Mouse (Mus musculus): ENCODE data around the gene Rcc1l. TPM values are rescaled to one million over a fixed set of nuclear protein-coding genes. Genes with fewer than 3 reads are reported as not detected.
A peak's percentile ranks its signal among the peaks of the same experiment; 100 is the strongest.

Rcc1l gene
- polyA plus RNA-seq, 1 experiment from 2014 or later, result 20.1 TPM

DNA sequence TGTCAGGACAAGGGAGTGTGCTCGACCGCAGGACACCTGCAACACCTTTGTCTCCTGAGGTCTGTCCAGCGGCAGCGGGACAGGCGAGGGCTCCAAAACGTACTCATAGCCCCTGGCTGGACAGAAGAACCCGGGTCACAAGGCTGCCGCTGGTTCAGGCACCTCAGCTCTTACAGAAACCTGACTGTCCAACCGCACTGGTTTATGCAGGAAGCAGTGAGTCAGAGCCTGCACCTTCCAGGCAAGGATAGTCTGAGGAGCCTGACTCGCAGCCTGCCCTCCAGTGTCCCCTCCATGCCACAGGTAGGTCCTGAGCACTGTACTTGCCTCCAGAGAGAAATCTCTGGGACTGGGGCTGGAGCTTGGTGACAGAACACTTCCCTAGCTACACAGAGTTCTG is 7.3 kb downstream of the Rcc1l start:
- Histone ChIP-seq H3K27me3 (no peaks in the 10 kb centered on the region), H3K4me1 (replicated peaks) (peaks cover 8% of the 10 kb centered on the region), H3K27ac (no peak overlapping the region), H3K4me2 (no peak overlapping the region), H3K36me3 (peaks cover 20% of the 10 kb centered on the region), H3K4me3 (no peak overlapping the region), H3K9me3 (replicated peaks) (no peaks in the 10 kb centered on the region), H3K9ac (no peak overlapping the region)
- WGBS, result 87% methylated on average over 10 of the region's 10 CpGs
- no peak for ATAC-seq (replicated peaks; ENCODE audit: insufficient number of reproducible peaks, insufficient read depth, low FRiP score, low read depth)

DNA sequence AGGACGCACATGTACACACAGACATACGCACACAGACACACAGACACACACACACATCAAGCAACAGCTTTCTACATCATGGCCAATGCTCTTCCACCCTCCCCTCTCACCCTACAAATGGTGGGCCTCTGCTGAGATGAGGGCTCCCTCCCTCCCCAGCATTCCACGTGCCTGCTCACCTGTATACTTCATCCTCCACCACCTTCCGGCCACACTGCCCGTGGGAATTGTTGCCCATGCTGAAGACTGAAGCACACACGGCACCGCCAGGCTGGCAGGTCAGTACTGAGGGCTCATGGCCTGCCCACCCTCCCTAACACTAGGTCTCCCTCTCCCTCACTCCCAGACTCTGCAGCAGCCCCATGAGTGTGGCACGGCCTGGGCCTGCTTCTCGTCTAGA is 8.5 kb downstream of the Rcc1l start:
- WGBS, result 86% methylated on average over 9 of the region's 9 CpGs
- Histone ChIP-seq H3K4me1 (replicated peaks) (peaks cover 8% of the 10 kb centered on the region), H3K4me3 (no peak overlapping the region), H3K36me3 (peaks cover 28% of the 10 kb centered on the region), H3K9me3 (replicated peaks) (no peaks in the 10 kb centered on the region), H3K27me3 (no peaks in the 10 kb centered on the region), H3K27ac (no peak overlapping the region), H3K4me2 (no peak overlapping the region), H3K9ac (no peak overlapping the region)
- no peak for ATAC-seq (replicated peaks; ENCODE audit: insufficient number of reproducible peaks, insufficient read depth, low FRiP score, low read depth)

DNA sequence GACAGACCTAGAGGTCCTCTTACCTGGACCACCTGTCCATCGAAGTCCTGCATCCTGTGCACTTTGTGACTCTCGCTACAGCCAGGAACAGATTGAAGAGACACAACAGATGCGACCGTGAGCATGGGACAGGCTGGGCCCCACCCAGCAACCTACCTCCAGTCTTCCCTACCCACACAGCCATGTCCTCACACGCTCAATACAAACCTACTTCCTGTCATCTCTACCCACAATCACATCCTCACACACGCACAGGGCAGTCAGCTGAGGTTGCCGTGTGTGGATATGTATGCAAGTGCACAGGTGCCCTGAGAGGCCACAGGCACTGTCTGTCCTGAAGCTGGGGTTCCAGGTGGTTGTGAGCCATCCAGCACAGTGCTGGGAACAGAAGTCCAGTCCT is 9.9 kb downstream of the Rcc1l start:
- H3K9ac ChIP-seq, result no peak overlapping the region
- no peak overlapping the region for H3K27ac ChIP-seq
- ATAC-seq (replicated peaks; ENCODE audit: insufficient number of reproducible peaks, insufficient read depth, low FRiP score, low read depth), result no peak
- H3K27me3 ChIP-seq, result no peaks in the 10 kb centered on the region
- H3K4me1 ChIP-seq (replicated peaks), result peaks cover 8% of the 10 kb centered on the region
- H3K4me2 ChIP-seq, result no peak overlapping the region
- H3K4me3 ChIP-seq, result no peak overlapping the region
- peaks cover 35% of the 10 kb centered on the region for H3K36me3 ChIP-seq
- 86% methylated on average over 7 of the region's 7 CpGs for WGBS
- H3K9me3 ChIP-seq (replicated peaks), result no peaks in the 10 kb centered on the region

DNA sequence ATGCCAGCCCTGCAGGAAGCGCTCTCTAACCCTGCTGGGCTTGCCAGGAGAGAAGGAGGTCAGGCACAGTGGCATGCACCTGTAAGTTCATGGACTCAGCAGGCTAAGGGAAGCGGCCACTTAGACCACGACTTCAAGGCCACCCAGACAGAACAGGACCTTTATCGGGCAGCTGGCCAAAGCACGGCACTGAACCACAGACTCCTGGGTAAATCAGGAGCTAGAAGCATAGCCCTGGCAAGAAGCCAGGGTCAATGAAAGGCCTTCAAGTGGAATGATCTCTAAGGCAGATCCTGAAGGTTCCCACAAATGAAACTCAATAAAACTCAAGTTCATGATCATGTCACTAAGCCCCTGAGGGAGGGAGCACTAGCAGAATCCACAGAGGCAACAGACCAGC is 11.9 kb downstream of the Rcc1l start:
- peaks cover 34% of the 10 kb centered on the region for H3K36me3 ChIP-seq
- no peak overlapping the region for H3K4me3 ChIP-seq
- H3K27ac ChIP-seq, result no peak overlapping the region; the same call in 1 of the 2 replicates
- peaks cover 8% of the 10 kb centered on the region for H3K4me1 ChIP-seq (replicated peaks)
- H3K27me3 ChIP-seq, result no peaks in the 10 kb centered on the region
- H3K9me3 ChIP-seq (replicated peaks), result no peaks in the 10 kb centered on the region
- H3K9ac ChIP-seq, result 0 out of 2 replicates have a peak overlapping the region, but pooled peaks have one; percentile 14
- WGBS, result 44% methylated on average over 5 of the region's 5 CpGs
- ATAC-seq (replicated peaks; ENCODE audit: insufficient number of reproducible peaks, insufficient read depth, low FRiP score, low read depth), result no peak; the same call in 1 of the 2 replicates
- no peak overlapping the region for H3K4me2 ChIP-seq

DNA sequence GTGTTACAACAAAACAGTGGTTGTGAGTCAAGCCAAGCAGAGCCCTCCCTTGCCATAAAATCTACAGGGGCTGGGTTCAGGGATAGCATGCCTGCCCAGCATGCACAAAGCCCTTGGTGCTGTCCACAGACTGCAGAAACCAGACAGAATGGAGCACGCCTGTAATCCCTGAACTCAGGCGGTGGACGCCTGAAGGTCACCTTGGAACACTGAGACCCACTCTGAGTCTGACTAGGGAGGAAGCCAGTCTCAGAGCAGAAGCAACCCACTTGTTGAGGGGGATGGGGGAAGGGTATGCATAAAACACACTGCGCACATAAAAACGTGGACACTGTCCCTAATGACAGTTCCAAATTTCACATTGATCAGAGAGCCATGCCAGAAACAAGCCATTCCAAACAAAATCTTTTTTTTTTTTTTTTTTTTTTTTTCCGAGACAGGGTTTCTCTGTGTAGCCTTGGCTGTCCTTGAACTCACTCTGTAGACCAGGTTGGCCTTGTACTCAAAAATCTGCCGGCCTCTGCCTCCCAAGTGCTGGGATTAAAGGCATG is 20.6 kb downstream of the Rcc1l start:
- peaks cover 52% of the 10 kb centered on the region for H3K36me3 ChIP-seq
- no peaks in the 10 kb centered on the region for H3K27me3 ChIP-seq
- ATAC-seq (replicated peaks; ENCODE audit: insufficient number of reproducible peaks, insufficient read depth, low FRiP score, low read depth), result no peak
- H3K4me3 ChIP-seq, result no peak overlapping the region
- 0 out of 2 replicates have a peak, but pooled peaks cover 3% of the 10 kb centered on the region for H3K4me1 ChIP-seq (replicated peaks)
- no peak overlapping the region for H3K9ac ChIP-seq
- H3K9me3 ChIP-seq (replicated peaks), result no peaks in the 10 kb centered on the region
- no peak overlapping the region for H3K4me2 ChIP-seq
- no peak overlapping the region for H3K27ac ChIP-seq
- 68% methylated on average over 7 of the region's 7 CpGs for WGBS

DNA sequence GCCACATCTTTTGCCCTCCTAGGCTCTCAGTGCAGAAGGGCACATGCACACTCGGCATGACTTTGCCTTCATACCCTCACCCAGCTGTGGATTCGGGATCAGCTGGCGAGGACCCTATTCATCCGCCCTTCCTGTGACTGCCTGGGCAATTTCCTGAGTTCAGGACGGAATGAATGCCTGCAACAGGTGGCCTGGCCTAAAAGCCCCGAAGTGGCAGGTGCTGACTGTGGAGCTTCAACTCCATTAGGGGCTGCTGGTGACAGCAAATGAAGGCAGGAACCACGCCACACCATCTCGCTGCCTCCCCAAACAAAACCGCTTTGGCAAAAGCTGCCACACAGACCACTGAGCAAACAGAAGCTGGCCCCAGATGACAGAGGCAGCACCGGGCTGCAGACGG is 24.7 kb downstream of the Rcc1l start:
- WGBS, result 87% methylated on average over 11 of the region's 11 CpGs

DNA sequence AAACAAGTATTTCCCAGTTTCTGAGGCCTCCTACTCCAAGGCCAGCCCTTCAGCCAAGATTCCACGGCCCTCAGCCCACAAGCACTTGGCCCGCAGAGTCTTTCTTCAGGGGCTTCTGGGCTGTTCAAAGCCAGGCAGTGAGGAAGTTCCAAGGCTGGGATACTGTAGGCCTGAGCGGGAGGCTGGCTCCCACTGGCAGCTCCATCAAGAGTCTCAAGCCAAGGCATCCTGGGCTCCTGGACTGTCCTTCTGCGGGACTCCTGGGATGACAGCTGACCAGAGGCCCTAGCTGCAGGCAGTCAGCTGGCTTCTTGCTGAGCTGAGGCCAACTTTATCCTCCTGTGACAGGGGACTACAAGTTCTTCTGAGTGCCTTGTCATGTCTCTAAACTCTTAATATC is 28.4 kb downstream of the Rcc1l start:
- no peaks in the 10 kb centered on the region for H3K27me3 ChIP-seq
- H3K9me3 ChIP-seq (replicated peaks), result no peaks in the 10 kb centered on the region
- 77% methylated on average over 4 of the region's 4 CpGs for WGBS
- no peak overlapping the region for H3K4me3 ChIP-seq
- no peak overlapping the region for H3K9ac ChIP-seq
- 0 out of 2 replicates have a peak, but pooled peaks cover 6% of the 10 kb centered on the region for H3K4me1 ChIP-seq (replicated peaks)
- H3K36me3 ChIP-seq, result peaks cover 29% of the 10 kb centered on the region
- ATAC-seq (replicated peaks; ENCODE audit: insufficient number of reproducible peaks, insufficient read depth, low FRiP score, low read depth), result no peak
- H3K27ac ChIP-seq, result peak overlapping the region; percentile 44; the same call in 1 of the 2 replicates
- H3K4me2 ChIP-seq, result no peak overlapping the region

More for the DNA sequence above, 24.7 kb downstream of the Rcc1l start:
- no peaks in the 10 kb centered on the region for H3K27me3 ChIP-seq
- H3K36me3 ChIP-seq, result peaks cover 44% of the 10 kb centered on the region
- H3K4me3 ChIP-seq, result no peak overlapping the region
- ATAC-seq (replicated peaks; ENCODE audit: insufficient number of reproducible peaks, insufficient read depth, low FRiP score, low read depth), result no peak
- H3K9me3 ChIP-seq (replicated peaks), result no peaks in the 10 kb centered on the region
- H3K4me1 ChIP-seq (replicated peaks), result 0 out of 2 replicates have a peak, but pooled peaks cover 9% of the 10 kb centered on the region
- no peak overlapping the region for H3K9ac ChIP-seq
- no peak overlapping the region for H3K27ac ChIP-seq
- no peak overlapping the region for H3K4me2 ChIP-seq

DNA sequence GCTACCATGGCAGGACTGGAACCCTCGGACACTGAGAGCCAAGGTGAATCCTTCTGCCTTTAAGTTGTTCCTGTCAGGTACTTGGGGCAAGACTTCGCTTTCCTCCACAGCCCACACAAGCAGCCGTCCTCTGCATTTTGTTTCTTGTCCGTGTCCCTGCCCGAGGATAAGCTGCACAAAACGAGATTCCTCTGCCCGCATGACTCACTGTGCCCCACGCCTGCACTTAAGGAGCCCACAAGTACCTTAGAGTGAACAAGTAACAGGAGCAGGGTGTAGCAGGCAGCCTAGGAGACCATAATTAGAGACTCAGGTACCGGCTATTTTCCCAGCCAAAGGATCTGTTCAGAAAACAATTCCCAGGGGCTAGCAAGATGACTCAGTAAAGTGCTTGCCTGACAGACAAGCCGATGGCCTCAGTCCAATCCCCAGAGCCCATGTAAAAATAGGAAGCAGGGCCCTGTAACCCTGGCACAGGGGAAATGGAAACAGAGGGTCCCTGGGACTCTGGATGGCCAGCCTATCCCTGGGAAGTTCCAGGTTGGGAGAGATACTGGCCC is 29.3 kb downstream of the Rcc1l start:
- no peak overlapping the region for H3K4me3 ChIP-seq
- H3K36me3 ChIP-seq, result peaks cover 26% of the 10 kb centered on the region
- H3K9me3 ChIP-seq (replicated peaks), result no peaks in the 10 kb centered on the region
- H3K27me3 ChIP-seq, result no peaks in the 10 kb centered on the region
- WGBS, result 57% methylated on average over 10 of the region's 10 CpGs
- H3K4me2 ChIP-seq, result no peak overlapping the region
- H3K9ac ChIP-seq, result no peak overlapping the region
- peak overlapping the region; percentile 44 for H3K27ac ChIP-seq
- no peak for ATAC-seq (replicated peaks; ENCODE audit: insufficient number of reproducible peaks, insufficient read depth, low FRiP score, low read depth)
- 0 out of 2 replicates have a peak, but pooled peaks cover 6% of the 10 kb centered on the region for H3K4me1 ChIP-seq (replicated peaks)

DNA sequence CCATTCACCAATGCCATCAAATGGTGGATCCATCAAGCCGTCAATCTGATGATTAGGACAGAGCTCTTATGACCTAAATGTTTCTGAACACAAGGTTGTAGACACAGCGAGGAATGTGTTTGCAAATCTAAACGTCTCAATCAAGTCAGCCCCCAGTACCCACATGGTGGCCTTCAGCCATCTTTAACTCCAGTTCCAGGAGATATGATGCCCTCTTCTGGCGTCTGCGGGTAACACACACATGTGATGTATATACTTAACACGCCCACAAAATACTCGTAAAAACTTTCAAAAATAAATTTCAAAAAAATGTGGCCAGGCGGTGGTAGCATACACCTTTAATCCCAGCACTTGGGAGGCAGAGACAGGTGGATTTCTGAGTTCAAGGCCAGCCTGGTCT is 31.6 kb downstream of the Rcc1l start:
- no peak overlapping the region for H3K4me3 ChIP-seq

DNA sequence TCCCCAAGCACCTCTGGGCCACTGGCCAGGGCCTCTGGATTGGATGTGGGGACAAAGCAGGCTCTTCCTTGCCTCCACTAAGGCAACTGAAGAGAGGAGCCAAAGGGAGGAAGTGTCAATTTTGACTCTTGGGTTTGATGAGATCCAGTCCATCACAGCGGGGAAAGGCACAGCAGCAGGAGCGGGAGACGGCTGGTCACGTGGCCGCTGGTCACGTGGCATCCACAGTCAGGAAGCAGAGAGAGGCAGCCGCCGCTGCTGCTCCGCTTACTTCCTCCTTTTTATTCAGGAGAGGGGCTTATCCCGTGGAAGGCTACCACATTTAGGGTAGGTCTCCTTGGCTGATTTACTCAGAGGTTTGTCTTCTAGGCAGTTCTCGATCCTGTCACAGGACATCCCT is 34.2 kb downstream of the Rcc1l start:
- Histone ChIP-seq H3K36me3 (peaks cover 2% of the 10 kb centered on the region; the same call in 1 of the 2 replicates), H3K4me1 (replicated peaks) (0 out of 2 replicates have a peak, but pooled peaks cover 4% of the 10 kb centered on the region), H3K4me2 (no peak overlapping the region), H3K27ac (no peak overlapping the region), H3K9me3 (replicated peaks) (no peaks in the 10 kb centered on the region), H3K9ac (no peak overlapping the region), H3K27me3 (no peaks in the 10 kb centered on the region), H3K4me3 (no peak overlapping the region)
- no peak for ATAC-seq (replicated peaks; ENCODE audit: insufficient number of reproducible peaks, insufficient read depth, low FRiP score, low read depth)
- WGBS, result 73% methylated on average over 11 of the region's 11 CpGs

More for the DNA sequence above, 31.6 kb downstream of the Rcc1l start:
- Histone ChIP-seq H3K9ac (no peak overlapping the region), H3K27ac (no peak overlapping the region), H3K4me2 (no peak overlapping the region), H3K36me3 (peaks cover 8% of the 10 kb centered on the region), H3K27me3 (no peaks in the 10 kb centered on the region), H3K9me3 (replicated peaks) (no peaks in the 10 kb centered on the region), H3K4me1 (replicated peaks) (0 out of 2 replicates have a peak, but pooled peaks cover 6% of the 10 kb centered on the region)
- no peak for ATAC-seq (replicated peaks; ENCODE audit: insufficient number of reproducible peaks, insufficient read depth, low FRiP score, low read depth)
- 93% methylated on average over 8 of the region's 8 CpGs for WGBS

DNA sequence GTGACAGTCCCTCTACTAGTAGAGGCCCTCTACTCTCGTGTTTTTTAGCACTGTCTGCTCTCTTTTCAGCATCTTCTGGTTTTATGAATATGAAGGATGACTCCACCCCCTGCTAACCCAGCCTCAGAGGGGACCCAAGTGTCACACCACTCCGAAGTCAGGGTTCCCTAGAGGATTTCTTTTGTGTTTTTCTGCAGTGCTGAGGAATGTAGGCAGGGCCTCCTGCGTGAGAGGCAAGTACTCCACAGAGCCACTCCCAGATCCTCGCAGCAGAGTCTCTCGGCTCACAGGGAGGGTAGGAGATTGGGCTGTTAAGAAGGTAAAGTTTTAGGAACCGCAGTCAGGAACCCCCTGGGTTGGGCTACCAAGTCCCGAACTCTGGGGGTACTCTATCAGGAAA is 35.3 kb downstream of the Rcc1l start:
- Histone ChIP-seq H3K9me3 (replicated peaks) (no peaks in the 10 kb centered on the region), H3K4me2 (no peak overlapping the region), H3K9ac (no peak overlapping the region), H3K36me3 (peaks cover 2% of the 10 kb centered on the region; the same call in 1 of the 2 replicates), H3K4me1 (replicated peaks) (no peaks in the 10 kb centered on the region), H3K27ac (no peak overlapping the region), H3K4me3 (no peak overlapping the region), H3K27me3 (no peaks in the 10 kb centered on the region)
- WGBS, result 59% methylated on average over 7 of the region's 7 CpGs
- no peak for ATAC-seq (replicated peaks; ENCODE audit: insufficient number of reproducible peaks, insufficient read depth, low FRiP score, low read depth)

DNA sequence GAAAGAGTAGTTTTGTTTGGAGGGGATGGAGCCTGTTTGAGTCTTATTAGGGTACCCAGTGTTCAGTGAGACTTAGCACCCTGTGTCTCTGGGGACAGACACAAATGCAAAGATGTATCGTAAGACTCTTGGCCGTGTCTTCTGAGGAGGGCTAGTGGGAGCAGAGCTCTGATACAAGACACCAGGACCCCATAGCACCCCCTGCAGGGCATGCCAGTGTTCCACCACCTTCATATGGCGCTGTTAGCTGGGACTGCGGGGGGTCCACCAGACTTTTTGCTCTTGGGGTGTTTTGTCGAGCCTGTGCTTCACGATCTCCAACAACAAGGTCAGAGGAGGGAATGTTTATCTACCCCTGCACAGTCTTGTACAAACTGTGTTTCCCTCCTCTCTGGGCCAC is 37.1 kb downstream of the Rcc1l start:
- 81% methylated on average over 6 of the region's 6 CpGs for whole genome bisulfite sequencing
- no peaks in the 10 kb centered on the region for H3K27me3 ChIP-seq
- H3K9ac ChIP-seq, result no peak overlapping the region
- H3K4me2 ChIP-seq, result no peak overlapping the region
- peaks cover 2% of the 10 kb centered on the region; the same call in 1 of the 2 replicates for H3K36me3 ChIP-seq
- no peak overlapping the region for H3K4me3 ChIP-seq
- H3K9me3 ChIP-seq (replicated peaks), result no peaks in the 10 kb centered on the region
- no peak overlapping the region for H3K27ac ChIP-seq
- H3K4me1 ChIP-seq (replicated peaks), result no peaks in the 10 kb centered on the region
- no peak for ATAC-seq (replicated peaks; ENCODE audit: insufficient number of reproducible peaks, insufficient read depth, low FRiP score, low read depth)

Data from heart, embryonic 15.5 days (tissue).